Mouse (Mus musculus) bone marrow, adult 2 months (tissue): ENCODE measurements around the gene B020031M17Rik. TPM values are rescaled to one million over a fixed set of nuclear protein-coding genes. Genes with fewer than 3 reads are reported as not detected.
"Not testable (repeated sequence)": the region's sequence is repeated elsewhere in the genome, so short reads cannot be mapped to it uniquely, and the experiment has no call there.

ENCODE experiments used
- H3K27ac ChIP-seq: fragments of 200-500 bp; 2 replicates; pipeline ENCODE4 v1.5.1; 2012; ENCODE audit warnings: low read depth, mild to moderate bottlenecking, control low read depth, inconsistent platforms, low read length; ENCODE audit not compliant: control insufficient read depth, poor library complexity, insufficient read depth
- H3K4me1 ChIP-seq: fragments of 200-500 bp; 2 replicates; pipeline ENCODE4 v1.6.1; 2011; ENCODE audit warnings: low read length; ENCODE audit not compliant: control insufficient read depth, insufficient read depth
- H3K4me3 ChIP-seq: fragments of 200-500 bp; replicated peaks from 2 replicates; pipeline ENCODE3; 2011; ENCODE audit warnings: mild to moderate bottlenecking, low read depth, low read length, control low read depth; ENCODE audit not compliant: control insufficient read depth
- WGBS: fragments of 180-500 bp; shearing (Covaris S2); methylation state at CpG from one replicate; pipeline ENCODE4 v1.1.7; 2018; 5-methylcytosine and 5-hydroxymethylcytosine counted together
- polyA plus RNA-seq: library from polyadenylated mRNA; stranded (reverse); fragments of >200 nt; gene quantifications from 2 replicates; pipeline ENCODE4 v1.2.4, GENCODE M21; 2011; ENCODE audit warnings: low replicate concordance; ENCODE audit not compliant: missing spikeins, insufficient read depth, insufficient read length

Gene B020031M17Rik
- polyA plus RNA-seq, 1 experiment, result not detected

DNA sequence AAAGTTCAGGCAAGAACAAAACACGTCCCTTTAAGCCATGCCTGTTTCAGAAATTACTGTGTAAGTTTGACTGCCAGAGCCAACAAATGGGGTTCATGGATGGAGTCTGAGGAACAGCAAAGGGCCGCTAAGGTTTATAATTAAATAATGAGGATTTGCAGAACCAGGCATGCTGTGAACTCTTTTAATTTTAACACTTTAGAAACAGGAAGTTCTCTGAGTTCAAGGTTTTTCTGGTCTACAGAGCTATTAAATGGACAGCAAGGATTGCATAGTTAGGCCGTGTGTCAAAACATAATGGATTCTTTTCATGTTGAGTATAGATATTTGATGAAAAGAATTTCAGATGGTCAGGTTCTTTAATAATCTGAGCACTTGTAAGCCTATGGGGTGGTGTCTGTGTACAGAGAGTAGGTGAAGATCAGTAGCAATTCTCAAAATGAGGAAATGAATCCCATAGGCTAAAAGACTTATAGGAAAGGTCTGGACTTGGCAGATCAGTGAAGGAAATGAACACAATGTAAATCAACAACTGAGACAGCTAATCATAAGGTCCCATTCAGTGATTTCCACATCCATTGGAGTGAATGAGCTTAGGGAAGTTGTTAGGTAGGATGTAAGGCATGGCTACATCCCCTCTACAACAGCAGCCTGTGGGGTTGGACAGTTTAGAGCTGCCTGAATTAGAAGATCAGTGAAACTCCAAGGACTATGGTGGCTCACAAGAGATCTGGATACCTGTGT, 25.8 kb downstream of the B020031M17Rik start:
- not testable (repeated sequence) for H3K4me3 ChIP-seq, H3K4me1 ChIP-seq, H3K27ac ChIP-seq
- WGBS, result 42% methylated on average over 3 of the region's 3 CpGs

DNA sequence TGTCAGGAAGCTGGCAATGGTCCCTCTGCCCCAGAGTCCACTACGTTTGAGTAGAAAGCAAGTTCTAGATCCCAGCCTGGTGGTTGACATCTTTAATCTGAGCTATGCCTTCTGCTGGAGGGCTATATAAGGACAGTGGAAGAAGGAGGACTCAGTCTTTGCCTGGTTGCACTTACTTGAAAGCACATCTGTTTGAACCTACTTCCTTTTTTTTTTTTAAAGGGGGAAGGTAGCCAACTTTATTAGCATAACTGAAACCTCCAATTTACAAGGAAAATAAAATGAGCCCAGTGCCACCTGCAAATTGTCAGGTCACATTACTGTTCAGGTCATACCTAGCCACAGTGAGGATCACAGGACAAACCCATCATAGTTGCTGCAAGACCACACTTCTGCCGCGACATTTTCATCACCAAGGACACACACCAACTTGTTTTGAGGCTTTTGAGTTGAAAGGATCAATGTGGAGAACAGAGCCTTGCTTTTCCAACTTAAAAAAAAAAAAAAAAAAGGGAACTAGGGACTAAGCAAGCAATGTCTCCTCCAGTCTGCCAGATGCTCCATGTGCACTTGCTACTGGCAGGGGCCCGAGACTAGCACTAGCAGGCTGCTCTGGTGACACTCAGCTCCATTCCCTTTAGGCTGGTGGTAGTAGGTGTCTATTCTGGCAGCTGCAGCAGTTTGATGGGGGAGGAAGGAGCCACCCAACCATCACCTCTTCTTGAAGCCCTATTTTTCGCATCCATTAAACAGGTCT, 33.5 kb downstream of the B020031M17Rik start:
- WGBS, result 23% methylated on average over 4 of the region's 5 CpGs
- H3K27ac ChIP-seq, H3K4me1 ChIP-seq, H3K4me3 ChIP-seq: not testable (repeated sequence)

DNA sequence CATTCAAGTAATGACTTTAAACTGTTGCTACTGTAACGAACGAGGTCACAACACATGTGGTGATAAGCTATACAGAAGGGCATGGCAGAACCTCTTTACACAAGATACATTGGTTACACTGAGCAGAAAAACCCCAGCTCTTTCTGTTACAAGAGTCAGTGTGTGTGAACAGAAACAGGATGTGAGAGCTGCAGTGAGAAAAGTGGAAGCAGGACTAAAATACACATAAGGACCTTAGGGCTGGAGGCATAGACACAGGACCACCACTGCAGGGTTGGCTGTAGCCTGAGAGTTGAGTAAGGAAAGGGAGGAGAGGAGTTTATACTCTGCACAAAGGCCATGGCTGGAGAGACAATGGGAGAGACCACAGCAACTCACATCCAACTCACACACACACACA, 34.2 kb downstream of the B020031M17Rik start:
- not testable (repeated sequence) for H3K27ac ChIP-seq, H3K4me1 ChIP-seq, H3K4me3 ChIP-seq
- 5% methylated on average over 2 of the region's 2 CpGs for WGBS

Other genes starting within 250 kb of the B020031M17Rik start
- 0.18 and 0.37 TPM in 2 replicates for gene Nim1k, start 194.9 kb downstream of the B020031M17Rik start, polyA plus RNA-seq
- 12.6 and 13.8 TPM in 2 replicates for gene Zfp131, start 159.9 kb downstream of the B020031M17Rik start, polyA plus RNA-seq
- gene AF067063, start 120.6 kb downstream of the B020031M17Rik start, polyA plus RNA-seq, result not detected in 2 replicates
- not detected in 2 replicates for gene D13Ertd608e, start 114.8 kb downstream of the B020031M17Rik start, polyA plus RNA-seq
- not detected in 2 replicates for gene Tcstv1, start 56.0 kb downstream of the B020031M17Rik start, polyA plus RNA-seq
- gene Gm21761, start 21.5 kb downstream of the B020031M17Rik start, polyA plus RNA-seq, result not detected in 2 replicates
- not detected in 2 replicates for gene Gm36079, start 76.2 kb upstream of the B020031M17Rik start, polyA plus RNA-seq
- 15.0 and 34.3 TPM in 2 replicates for gene Gm21188, start 101.4 kb upstream of the B020031M17Rik start, polyA plus RNA-seq
- gene Gm20767, start 189.4 kb upstream of the B020031M17Rik start, polyA plus RNA-seq, result not detected in 2 replicates
- not detected in 2 replicates for gene Gm21818, start 221.6 kb upstream of the B020031M17Rik start, polyA plus RNA-seq